Mouse (Mus musculus) ES-E14 (cell line): Measurements from ENCODE around the gene Suz12.

Source experiments
- HCFC1 ChIP-seq: IDR thresholded peaks from 2 replicates; pipeline ENCODE4 v1.6.1; 2012; ENCODE audit warnings: low read length, inconsistent platforms, borderline replicate concordance; ENCODE audit not compliant: insufficient read depth
- ZC3H11A ChIP-seq: IDR thresholded peaks from 2 replicates; pipeline ENCODE4 v1.6.1; 2012; ENCODE audit warnings: low read depth, mild to moderate bottlenecking, inconsistent platforms, low read length, borderline replicate concordance
- ZNF384 ChIP-seq: IDR thresholded peaks from 2 replicates; pipeline ENCODE4 v1.6.1; 2012; ENCODE audit warnings: low read depth, low read length, inconsistent platforms

- TF ChIP-seq ZNF384 (no peak), HCFC1 (no peak), ZC3H11A (no peak)
Observed at GRCm38 (mm10) chr11:79967752-79968151, 25.2 kb upstream of the Suz12 start.
